Mouse (Mus musculus): ENCODE measurements around the gene Ndufaf8.

Ndufaf8 gene

GRCm38 (mm10) chr11:120085891-120086627 lies 12.7 kb upstream of the Ndufaf8 start:
- DNase-seq (ENCODE audit: low read depth, low spot score): no peak

DNA sequence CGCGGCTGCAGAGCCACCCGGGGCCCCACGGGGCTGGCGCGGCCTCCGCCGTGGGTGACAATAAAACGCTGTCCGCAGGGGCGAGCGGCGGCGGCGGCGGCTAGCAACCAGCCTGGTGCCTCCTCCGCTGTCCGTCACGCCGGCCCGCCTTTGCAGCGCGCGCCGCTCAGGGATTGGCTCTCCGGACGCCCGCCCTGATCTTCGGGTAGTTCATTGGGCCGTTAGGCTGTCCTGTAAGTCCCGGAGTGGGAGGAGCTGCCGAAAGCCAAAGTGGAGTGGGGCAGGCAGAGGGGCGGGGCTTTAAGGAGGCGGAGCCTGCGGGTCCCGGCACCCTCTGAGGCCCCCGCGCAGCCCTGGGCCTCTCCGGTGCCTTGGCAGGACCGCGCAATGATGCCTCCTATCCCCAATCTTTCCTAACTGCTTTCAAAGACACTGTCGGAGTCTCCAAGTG lies 12.0 kb upstream of the Ndufaf8 start, which contains the start of gene Cep131:
Gene Cep131 (minus strand): TSS at position 126 of the 451 bp plus-strand sequence.
- peak; percentile 98 for DNase-seq (ENCODE audit: low read depth, low spot score)

GRCm38 (mm10) chr11:120090661-120091060 lies 8.1 kb upstream of the Ndufaf8 start:
- no peak for DNase-seq (ENCODE audit: low read depth, low spot score)

GRCm38 (mm10) chr11:120092817-120093591 lies 5.7 kb upstream of the Ndufaf8 start:
- peak; percentile 61 for DNase-seq (ENCODE audit: low read depth, low spot score)

DNA sequence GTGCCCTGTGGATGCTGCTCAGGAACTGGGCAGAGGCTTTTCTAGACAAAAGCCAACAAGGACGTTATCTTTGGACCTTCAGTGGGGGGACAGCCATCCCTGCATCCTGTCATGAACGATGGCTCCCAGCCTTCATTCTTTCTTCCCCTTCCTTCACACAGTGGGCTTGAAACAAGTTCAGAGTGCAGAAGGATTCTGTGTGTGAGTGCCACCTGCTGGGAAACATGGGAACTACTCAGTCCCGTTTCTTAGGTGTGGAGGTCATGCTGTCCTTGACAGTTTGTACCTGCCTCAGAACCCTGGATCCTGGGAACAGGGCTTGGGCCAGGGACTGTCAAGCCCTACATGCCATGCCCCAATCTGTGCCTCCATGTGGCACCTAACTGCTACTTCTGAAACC lies 2.3 kb downstream of the Ndufaf8 start:
- peak; percentile 92 for DNase-seq (ENCODE audit: low read depth, low spot score)

DNA sequence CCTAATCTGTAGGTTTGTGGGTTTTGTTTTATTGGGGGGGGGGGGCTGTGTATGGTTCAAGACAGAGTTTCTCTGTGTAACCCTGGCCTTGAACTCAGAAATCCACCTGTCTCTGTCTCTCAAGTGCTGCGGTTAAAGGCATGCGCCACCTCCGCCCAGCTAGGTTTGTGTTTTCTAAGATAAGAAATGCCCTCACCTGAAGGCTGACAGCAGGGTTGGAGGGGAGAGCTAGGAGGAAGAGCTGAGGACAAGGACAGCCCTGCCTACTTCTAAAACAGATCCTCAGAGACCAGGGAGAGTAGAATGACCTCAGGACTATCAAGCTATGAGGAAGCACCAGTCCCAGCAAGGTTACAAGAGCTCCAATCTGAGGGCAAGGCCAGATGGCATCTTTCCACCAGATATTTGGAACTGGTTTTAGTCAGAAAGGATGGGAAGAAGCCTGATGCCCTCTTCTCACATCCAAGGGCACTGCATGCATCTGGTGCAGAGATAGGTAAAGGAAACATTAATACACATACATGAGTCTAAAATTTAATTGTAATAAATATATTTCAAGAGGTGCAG lies 4.8 kb downstream of the Ndufaf8 start:
- no peak for DNase-seq (ENCODE audit: low read depth, low spot score)

DNA sequence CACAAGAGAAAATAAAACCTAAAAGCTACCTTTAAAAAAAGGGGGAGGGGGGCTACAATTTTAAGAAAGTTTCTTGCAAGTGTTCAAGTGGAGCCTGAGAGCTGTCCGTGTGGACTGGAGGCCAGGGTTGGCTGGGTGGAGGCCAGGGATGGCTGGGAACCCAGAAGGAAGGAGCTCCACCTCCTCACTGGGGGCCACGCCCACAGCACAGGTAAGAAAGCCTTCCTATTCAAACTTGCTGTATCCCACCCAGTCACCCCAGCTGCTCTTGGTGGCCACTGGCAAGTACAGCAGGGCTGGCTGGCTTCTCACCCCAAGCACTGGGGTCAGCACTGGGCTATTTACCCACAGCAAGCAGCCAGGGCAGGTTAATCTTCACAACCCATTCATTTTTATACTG lies 8.3 kb downstream of the Ndufaf8 start:
- no peak for DNase-seq (ENCODE audit: low read depth, low spot score)

DNA sequence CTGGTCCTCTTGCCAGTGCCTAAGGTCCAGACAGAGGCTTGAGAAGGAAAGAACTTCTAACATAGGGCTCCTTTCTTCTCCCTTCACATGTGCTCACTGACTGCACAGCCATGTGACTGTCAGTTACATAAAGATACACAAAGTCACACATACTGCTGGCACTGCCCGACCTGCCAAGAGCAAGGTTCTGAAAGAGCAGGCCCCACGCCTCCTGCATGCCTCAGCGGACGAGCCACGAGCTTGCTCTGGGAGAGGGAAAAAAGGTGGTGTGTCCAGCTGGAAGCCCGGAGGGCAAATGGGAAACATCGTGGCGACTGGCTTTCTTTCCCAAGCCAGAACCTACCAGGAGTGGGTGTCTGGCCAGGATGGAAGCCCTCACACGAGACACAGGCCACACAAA lies 9.1 kb downstream of the Ndufaf8 start:
- no peak for DNase-seq (ENCODE audit: low read depth, low spot score)

GRCm38 (mm10) chr11:120109558-120110210 lies 11.0 kb downstream of the Ndufaf8 start:
- no peak for DNase-seq (ENCODE audit: low read depth, low spot score)

DNA sequence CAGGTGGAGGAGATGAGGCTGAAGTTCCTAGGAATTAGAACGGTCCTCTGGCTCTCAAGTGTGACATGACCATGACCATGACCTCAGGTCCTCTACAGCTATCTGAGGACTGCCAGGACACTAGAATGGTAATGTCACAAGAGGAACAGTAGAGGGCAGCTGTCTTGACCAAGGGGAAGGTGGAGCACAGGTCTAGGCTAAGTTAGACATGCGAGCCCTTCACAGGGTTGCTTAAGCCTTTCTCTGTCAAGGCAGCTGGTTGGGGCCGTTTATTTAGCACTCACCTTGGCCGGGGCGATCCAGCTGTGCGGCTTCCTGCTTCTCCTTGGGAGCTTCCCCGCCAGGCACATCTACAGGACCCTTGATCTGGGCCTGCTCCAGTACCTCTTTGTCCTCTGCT lies 11.8 kb downstream of the Ndufaf8 start:
- DNase-seq (ENCODE audit: low read depth, low spot score): peak; percentile 75

DNA sequence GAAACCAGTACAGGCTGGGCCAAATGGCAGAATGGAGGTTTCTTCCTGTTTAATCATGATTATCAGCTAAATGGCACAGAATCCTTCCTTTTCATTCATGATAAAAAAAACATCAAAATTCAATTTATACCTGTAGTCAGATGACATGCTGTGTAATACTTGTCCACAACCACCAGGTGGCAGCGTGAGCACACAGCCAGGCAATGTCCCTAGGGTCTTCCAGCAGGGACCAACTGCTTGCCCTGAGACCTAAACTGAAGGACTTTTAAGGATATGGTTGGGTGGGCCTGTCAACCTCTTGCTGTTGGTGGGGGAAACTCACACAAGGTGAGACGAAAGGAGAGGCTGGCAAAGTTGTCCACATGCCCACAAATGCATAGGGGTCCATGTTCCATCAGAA lies 12.3 kb downstream of the Ndufaf8 start:
- DNase-seq (ENCODE audit: low read depth, low spot score): peak; percentile 71

DNA sequence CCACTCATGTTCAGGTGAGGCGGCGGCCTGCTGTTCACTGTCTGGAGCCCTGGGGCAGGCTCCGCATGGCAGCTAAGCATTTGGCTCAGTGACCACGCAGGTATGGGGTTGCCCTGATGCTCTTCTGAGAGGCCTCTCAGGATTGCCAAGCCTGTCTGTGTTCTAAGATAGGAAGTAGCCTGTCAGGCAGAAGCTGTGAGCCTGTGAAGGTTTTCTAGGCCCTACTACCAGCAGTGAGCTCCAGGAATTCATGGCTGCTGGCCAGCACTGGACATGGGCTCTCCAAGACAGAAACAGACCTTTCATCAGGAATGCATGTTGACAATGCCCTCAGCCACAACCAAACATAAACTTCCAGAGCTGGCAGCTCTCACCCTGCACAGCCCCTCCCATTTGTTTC lies 13.4 kb downstream of the Ndufaf8 start:
- DNase-seq (ENCODE audit: low read depth, low spot score): no peak

GRCm38 (mm10) chr11:120114488-120115215 lies 15.9 kb downstream of the Ndufaf8 start:
- DNase-seq (ENCODE audit: low read depth, low spot score): peak; percentile 47

GRCm38 (mm10) chr11:120117626-120118025 lies 18.9 kb downstream of the Ndufaf8 start:
- no peak for DNase-seq (ENCODE audit: low read depth, low spot score)

DNA sequence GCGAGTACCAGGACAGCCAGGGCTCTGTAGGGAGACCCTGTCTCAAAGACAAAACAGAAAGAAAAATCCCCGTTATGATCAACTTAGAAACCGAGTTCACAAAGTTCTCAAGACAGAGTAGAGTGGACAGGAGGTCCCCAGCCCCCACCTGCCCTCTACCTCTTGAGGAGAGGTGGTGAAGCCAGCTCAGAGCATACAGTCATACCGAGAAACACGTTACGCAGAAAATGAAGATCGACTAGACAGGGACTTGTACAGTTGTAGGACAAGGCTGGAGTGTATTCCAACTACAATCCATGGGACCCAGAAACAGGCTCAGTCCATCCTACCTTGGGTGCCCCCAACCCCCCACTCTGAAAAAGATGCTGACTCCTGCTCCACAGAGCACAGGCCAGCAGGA lies 20.4 kb downstream of the Ndufaf8 start:
- DNase-seq (ENCODE audit: low read depth, low spot score): no peak

DNA sequence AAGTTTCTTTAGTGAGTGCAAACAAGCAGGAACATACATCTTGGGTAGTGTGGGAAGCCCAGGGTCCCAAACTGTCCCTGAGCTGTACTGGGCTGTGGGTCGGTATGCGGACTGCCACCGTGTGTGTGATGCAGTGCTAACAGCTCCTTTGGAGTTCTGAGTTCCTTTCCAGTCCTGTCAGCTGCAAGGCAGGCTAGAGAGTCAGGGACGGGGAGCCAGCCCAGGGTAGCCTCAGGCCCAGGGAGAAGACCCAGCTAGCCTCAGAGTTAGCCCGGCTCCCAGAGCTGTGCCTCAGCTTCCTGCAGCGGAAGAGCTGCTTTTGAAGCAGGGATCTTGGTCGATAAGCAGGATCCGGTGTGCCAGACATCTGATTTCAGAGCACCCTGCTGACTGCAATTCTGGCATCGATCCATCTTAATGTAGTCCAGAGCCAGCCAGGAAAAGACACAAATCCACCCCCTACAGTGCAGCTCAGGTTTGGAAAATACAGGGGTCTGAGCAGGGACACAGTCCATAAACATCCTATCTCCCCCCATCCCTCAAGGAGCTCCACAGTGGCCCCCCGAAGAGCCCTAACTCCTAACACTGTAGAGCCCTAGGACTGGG lies 21.3 kb downstream of the Ndufaf8 start:
- no peak for DNase-seq (ENCODE audit: low read depth, low spot score)

DNA sequence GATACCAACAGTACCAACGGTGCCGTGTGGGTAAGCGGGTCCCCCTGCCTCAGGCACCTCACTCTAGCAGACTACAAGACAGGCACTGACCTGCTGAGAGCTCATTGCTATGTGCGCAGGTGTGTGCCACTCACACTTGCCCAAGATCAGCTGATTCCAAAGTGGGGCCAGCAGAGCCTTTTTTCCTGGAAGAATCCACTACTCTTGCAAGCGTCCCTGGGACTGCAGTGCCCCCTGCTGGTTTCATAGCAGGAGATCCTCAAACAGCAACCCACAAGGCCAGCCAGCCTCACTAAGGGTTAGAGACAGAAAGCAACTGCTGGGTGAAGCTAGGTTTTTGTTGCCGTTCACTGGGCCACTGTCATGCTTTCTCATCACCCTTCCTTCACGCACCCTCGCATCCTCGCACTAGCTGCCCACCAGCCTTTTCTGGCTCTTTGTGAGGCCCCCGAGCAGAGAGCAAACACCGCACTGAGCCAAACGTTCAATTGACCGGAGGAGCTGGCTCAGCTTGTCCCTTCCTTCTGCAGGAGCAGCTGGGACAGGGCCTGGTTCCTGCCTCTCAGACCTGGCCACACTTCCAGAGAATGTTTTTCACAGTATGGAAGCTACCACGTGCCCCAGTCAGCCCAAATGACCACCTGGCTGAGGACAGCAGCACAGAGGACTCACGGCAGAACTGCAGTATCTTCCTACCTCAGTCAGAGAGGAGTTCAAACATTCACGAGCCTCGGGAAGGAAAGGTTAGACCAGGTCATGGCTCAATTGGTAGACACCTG lies 22.1 kb downstream of the Ndufaf8 start:
- DNase-seq (ENCODE audit: low read depth, low spot score): peak; percentile 76

DNA sequence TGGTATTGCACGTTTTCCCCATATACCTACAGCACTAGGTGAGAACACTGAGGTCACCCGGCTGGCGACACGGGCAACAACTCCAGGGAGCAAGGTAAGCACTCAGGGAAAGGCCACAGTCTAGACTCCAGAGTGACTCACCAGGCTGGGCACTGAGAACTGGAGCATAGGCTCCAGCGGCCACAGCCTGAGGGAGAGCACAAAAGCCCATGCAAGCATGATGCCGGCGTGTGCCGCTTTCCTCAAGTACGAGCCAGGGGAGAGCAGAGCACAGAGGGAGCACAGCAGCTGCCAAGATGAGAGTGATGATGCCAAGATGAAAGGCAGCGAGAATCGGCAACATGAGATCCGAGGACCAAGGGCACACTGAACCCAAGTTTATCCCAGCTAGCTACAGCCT lies 23.4 kb downstream of the Ndufaf8 start:
- no peak for DNase-seq (ENCODE audit: low read depth, low spot score)

DNA sequence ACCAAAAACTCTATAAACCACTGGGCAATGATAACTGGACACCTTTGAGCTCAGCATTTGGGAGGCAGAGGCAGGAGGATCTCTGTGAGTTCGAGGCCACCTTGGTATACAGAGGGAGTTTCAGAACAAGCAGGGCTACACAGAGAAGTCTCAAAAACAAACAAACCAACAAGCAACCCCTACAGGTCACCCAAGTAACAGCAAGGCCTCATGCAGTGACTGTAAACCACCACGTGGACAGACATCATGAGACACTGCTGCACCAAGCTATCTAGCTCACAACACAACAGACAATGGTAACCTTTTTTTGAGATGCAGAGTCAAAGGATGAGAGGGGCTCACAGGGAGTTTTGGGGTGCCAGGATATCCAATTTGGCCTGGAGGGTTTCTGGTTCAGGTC lies 28.1 kb downstream of the Ndufaf8 start:
- peak; percentile 78 for DNase-seq (ENCODE audit: low read depth, low spot score)

DNA sequence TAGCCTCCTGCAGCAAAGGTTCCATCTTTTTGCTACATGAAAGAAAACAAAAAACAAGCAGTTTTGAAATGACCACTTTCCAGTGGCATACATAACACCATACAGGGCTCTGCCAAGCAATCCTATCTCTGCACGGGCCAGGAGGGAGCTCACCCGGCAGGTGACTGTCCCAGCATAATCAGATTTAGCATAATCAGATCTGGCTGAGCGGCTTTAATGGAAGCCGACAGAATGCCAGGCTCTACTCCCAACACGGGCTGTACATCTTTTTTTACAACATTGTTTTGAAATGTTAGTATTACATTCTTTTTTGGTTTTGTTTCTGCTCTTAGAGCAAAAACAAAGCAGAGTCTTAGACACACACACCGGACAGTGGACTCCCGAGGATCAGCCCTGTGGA lies 30.6 kb downstream of the Ndufaf8 start:
- no peak for DNase-seq (ENCODE audit: low read depth, low spot score)

Data from R1 (cell line).